Mouse (Mus musculus) C2C12 (cell line): ENCODE results near the gene Stbd1.

Experiments
- CEBPB ChIP-seq: IDR thresholded peaks from one replicate; pipeline ENCODE4 v1.6.1; 2011; ENCODE audit warnings: low read depth, mild to moderate bottlenecking, control low read depth, moderate library complexity
- CTCF ChIP-seq: IDR thresholded peaks from one replicate; pipeline ENCODE4 v1.5.1; 2011; ENCODE audit not compliant: control insufficient read depth, insufficient read depth, insufficient read length
- MAX ChIP-seq: IDR thresholded peaks from one replicate; pipeline ENCODE4 v1.6.1; 2011; ENCODE audit warnings: mild to moderate bottlenecking, control low read depth
- MYOG ChIP-seq: IDR thresholded peaks from one replicate; pipeline ENCODE4 v1.6.1; 2011; ENCODE audit not compliant: control insufficient read depth, insufficient read length; ENCODE audit errors: extremely low read depth

GRCm38 (mm10) chr5:92621883-92622282 is 19.0 kb downstream of the Stbd1 start:
- TF ChIP-seq CTCF (no peak), CEBPB (no peak), MAX (no peak), MYOG (no peak)
